Mouse (Mus musculus) stomach, postnatal 0 days (tissue): ENCODE data around the gene Eps8.

Experiments used
- CTCF ChIP-seq: IDR thresholded peaks from 2 replicates; pipeline ENCODE4 v1.5.1; 2016; ENCODE audit warnings: antibody characterized with exemption, low read depth, mild to moderate bottlenecking, moderate library complexity
- EP300 ChIP-seq: optimal IDR thresholded peaks from 2 replicates; pipeline ENCODE3; 2016; ENCODE audit warnings: antibody characterized with exemption

DNA sequence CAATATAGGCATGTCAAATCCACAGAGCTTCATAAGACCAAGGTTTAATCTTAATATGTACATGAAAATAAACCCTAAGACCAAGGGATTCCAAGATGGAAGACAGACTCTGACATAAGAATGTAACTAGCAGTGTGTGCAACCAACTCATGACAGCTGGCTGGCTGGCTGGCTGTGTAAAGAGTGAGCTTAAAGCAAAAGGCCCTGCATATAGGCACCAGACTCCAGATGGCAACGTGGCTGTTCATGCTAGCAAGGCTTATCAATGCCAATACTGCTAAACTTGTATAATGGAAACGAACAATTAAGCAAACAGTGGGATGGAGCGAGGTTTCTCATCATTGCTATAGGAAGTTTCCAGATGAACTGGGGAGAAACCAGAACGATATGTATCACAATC, 10.9 kb downstream of the Eps8 start:
- no peak for TF ChIP-seq CTCF
- TF ChIP-seq EP300, result no peak
